Mouse (Mus musculus): ENCODE data around the gene Phf5a. TPM values are rescaled to one million over a fixed set of nuclear protein-coding genes. Genes with fewer than 3 reads are reported as not detected.

The Phf5a gene
- total RNA-seq, 2 experiments from 2014 or later, result 42.6 to 44.5 TPM

- intact Hi-C loops (cut with DNase I), result no loop called here
- no peak for DNase-seq (ENCODE audit: extremely low spot score in 1 of 2, low spot score in 2 of 2)
Observed at GRCm38 (mm10) chr15:81853081-81853480, 18.6 kb downstream of the Phf5a start.

GRCm38 (mm10) chr15:81852411-81853000 is 19.2 kb downstream of the Phf5a start:
- DNase-seq (ENCODE audit: extremely low spot score in 1 of 2, low spot score in 2 of 2), result no peak
- intact Hi-C loops (cut with DNase I), result no loop called here

GRCm38 (mm10) chr15:81851375-81851774 is 20.3 kb downstream of the Phf5a start:
- intact Hi-C loops (cut with DNase I), result no loop called here
- DNase-seq (ENCODE audit: extremely low spot score in 1 of 2, low spot score in 2 of 2), result peak in 1 of 2 experiments; percentile 31

- peak in 1 of 2 experiments; percentile 29 for DNase-seq (ENCODE audit: extremely low spot score in 1 of 2, low spot score in 2 of 2)
- intact Hi-C loops (cut with DNase I), result no loop called here
Observed at GRCm38 (mm10) chr15:81850718-81851117, 21.0 kb downstream of the Phf5a start.

GRCm38 (mm10) chr15:81849104-81849503 is 22.6 kb downstream of the Phf5a start:
- DNase-seq (ENCODE audit: extremely low spot score in 1 of 2, low spot score in 2 of 2), result no peak
- intact Hi-C loops (cut with DNase I), result no loop called here

GRCm38 (mm10) chr15:81848301-81848700 is 23.4 kb downstream of the Phf5a start:
- intact Hi-C loops (cut with DNase I), result no loop called here
- DNase-seq (ENCODE audit: extremely low spot score in 1 of 2, low spot score in 2 of 2), result peak in 1 of 2 experiments; percentile 64

- intact Hi-C loops (cut with DNase I), result no loop called here
- no peak for DNase-seq (ENCODE audit: extremely low spot score in 1 of 2, low spot score in 2 of 2)
Observed at GRCm38 (mm10) chr15:81847861-81848260, 23.9 kb downstream of the Phf5a start.

GRCm38 (mm10) chr15:81847161-81847560 is 24.6 kb downstream of the Phf5a start:
- intact Hi-C loops (cut with DNase I), result no loop called here
- no peak for DNase-seq (ENCODE audit: extremely low spot score in 1 of 2, low spot score in 2 of 2)

- intact Hi-C loops (cut with DNase I), result no loop called here
- DNase-seq (ENCODE audit: extremely low spot score in 1 of 2, low spot score in 2 of 2), result no peak
Observed at GRCm38 (mm10) chr15:81846755-81847154, 25.0 kb downstream of the Phf5a start.

GRCm38 (mm10) chr15:81845724-81846123 is 26.0 kb downstream of the Phf5a start:
- peak in 1 of 2 experiments; percentile 59 for DNase-seq (ENCODE audit: extremely low spot score in 1 of 2, low spot score in 2 of 2)
- intact Hi-C loops (cut with DNase I), result no loop called here

- intact Hi-C loops (cut with DNase I), result no loop called here
- DNase-seq (ENCODE audit: extremely low spot score in 1 of 2, low spot score in 2 of 2), result no peak
Observed at GRCm38 (mm10) chr15:81845033-81845625, 26.6 kb downstream of the Phf5a start.

- DNase-seq (ENCODE audit: extremely low spot score in 1 of 2, low spot score in 2 of 2), result no peak
- intact Hi-C loops (cut with DNase I), result no loop called here
Observed at GRCm38 (mm10) chr15:81842275-81842674, 29.4 kb downstream of the Phf5a start.

GRCm38 (mm10) chr15:81840306-81840705 is 31.4 kb downstream of the Phf5a start:
- no peak for DNase-seq (ENCODE audit: extremely low spot score in 1 of 2, low spot score in 2 of 2)

GRCm38 (mm10) chr15:81839634-81840033 is 32.1 kb downstream of the Phf5a start:
- peak; percentile 72 to 84 for DNase-seq (ENCODE audit: extremely low spot score in 1 of 2, low spot score in 2 of 2)
- intact Hi-C loops (cut with DNase I), result no loop called here

More at GRCm38 (mm10) chr15:81840306-81840705, 31.4 kb downstream of the Phf5a start:
- intact Hi-C loops (cut with DNase I), result no loop called here

- intact Hi-C loops (cut with DNase I), result no loop called here
Observed at GRCm38 (mm10) chr15:81838554-81839235, 33.0 kb downstream of the Phf5a start.

GRCm38 (mm10) chr15:81836966-81837920 is 34.5 kb downstream of the Phf5a start:
- intact Hi-C loops (cut with DNase I), result no loop called here
- DNase-seq (ENCODE audit: extremely low spot score in 1 of 2, low spot score in 2 of 2), result no peak

More at GRCm38 (mm10) chr15:81838554-81839235, 33.0 kb downstream of the Phf5a start:
- no peak for DNase-seq (ENCODE audit: extremely low spot score in 1 of 2, low spot score in 2 of 2)

- intact Hi-C loops (cut with DNase I), result no loop called here
Observed at GRCm38 (mm10) chr15:81836124-81836821, 35.4 kb downstream of the Phf5a start.

More at GRCm38 (mm10) chr15:81836124-81836821, 35.4 kb downstream of the Phf5a start:
- DNase-seq (ENCODE audit: extremely low spot score in 1 of 2, low spot score in 2 of 2), result peak; percentile 78 to 93
